Mouse (Mus musculus): ENCODE measurements around the gene Mdm4. TPM values are rescaled to one million over a fixed set of nuclear protein-coding genes. Genes with fewer than 3 reads are reported as not detected.
A peak's percentile ranks its signal among the peaks of the same experiment; 100 is the strongest.

Mdm4 gene
- polyA plus RNA-seq, 1 experiment = 7.3 TPM

DNA sequence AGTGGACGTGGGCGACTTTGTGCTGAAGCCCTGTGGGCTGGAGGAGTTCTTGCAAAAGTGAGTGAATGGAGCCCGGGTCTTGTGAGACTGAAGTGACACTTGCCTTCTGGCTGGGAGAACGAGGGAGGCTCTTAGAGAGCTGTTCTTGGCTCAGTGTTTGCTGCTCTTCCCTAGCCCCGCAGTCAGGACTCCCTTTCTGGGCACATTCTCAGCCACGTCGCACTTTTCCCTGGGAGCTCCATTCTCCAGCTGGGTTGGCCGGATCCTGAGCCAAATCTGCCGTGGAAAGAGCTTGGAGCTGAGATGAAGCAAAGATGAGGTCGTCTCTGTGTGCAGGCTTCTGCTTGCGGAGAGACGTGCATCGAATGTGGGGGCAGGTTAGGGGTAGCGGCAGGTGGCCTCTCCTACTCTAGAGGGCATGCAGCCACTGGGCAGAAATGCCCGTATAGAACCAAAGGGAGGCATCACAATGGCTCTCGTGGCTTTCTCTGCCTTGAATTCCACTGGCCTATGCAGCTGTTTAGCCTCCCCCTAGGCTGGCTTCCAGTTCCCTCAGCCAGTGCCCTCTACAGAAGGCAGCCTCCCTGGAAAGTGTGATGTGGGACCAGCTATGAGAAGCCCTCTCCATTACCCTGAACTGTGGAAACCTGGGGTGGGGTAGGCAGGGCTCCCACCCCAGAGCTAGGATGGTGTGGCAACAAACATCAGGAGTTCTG, 41.5 kb upstream of the Mdm4 start:
- TF ChIP-seq FLI1 (IDR thresholded peaks at IDR 0.05; ENCODE audit: low read length) (no peak), GATA1 (IDR thresholded peaks at IDR 0.05; ENCODE audit: borderline replicate concordance, low read length) (no peak)
- H3K27me3 ChIP-seq (replicated peaks) = peaks cover 19% of the 10 kb centered on the region
- H3K36me3 ChIP-seq (replicated peaks; ENCODE audit: low read length) = peaks cover 36% of the 10 kb centered on the region
- peaks cover 97% of the 10 kb centered on the region for H3K4me1 ChIP-seq
- H3K9me3 ChIP-seq = no peaks in the 10 kb centered on the region
- H3K4me3 ChIP-seq (replicated peaks) = peak overlapping the region; percentile 59

GRCm38 (mm10) chr1:133070157-133070556, 39.8 kb upstream of the Mdm4 start:
- TF ChIP-seq GATA1 (IDR thresholded peaks at IDR 0.05; ENCODE audit: borderline replicate concordance, low read length) (no peak), FLI1 (IDR thresholded peaks at IDR 0.05; ENCODE audit: low read length) (no peak)
- H3K9me3 ChIP-seq = no peaks in the 10 kb centered on the region
- peaks cover 10% of the 10 kb centered on the region for H3K27me3 ChIP-seq (replicated peaks)
- no peak overlapping the region for H3K4me3 ChIP-seq (replicated peaks)
- peaks cover 43% of the 10 kb centered on the region for H3K36me3 ChIP-seq (replicated peaks; ENCODE audit: low read length)
- peaks cover 96% of the 10 kb centered on the region for H3K4me1 ChIP-seq

GRCm38 (mm10) chr1:133069275-133070120, 39.1 kb upstream of the Mdm4 start:
- Histone ChIP-seq H3K27me3 (replicated peaks) (peaks cover 6% of the 10 kb centered on the region), H3K4me3 (replicated peaks) (peak overlapping the region; percentile 81), H3K4me1 (peaks cover 92% of the 10 kb centered on the region), H3K9me3 (peaks cover 5% of the 10 kb centered on the region), H3K36me3 (replicated peaks; ENCODE audit: low read length) (peaks cover 46% of the 10 kb centered on the region)
- TF ChIP-seq GATA1 (IDR thresholded peaks at IDR 0.05; ENCODE audit: borderline replicate concordance, low read length) (no peak), FLI1 (IDR thresholded peaks at IDR 0.05; ENCODE audit: low read length) (no peak)

- H3K4me1 ChIP-seq = peaks cover 92% of the 10 kb centered on the region
- H3K36me3 ChIP-seq (replicated peaks; ENCODE audit: low read length) = peaks cover 49% of the 10 kb centered on the region
- peaks cover 3% of the 10 kb centered on the region for H3K27me3 ChIP-seq (replicated peaks)
- no peak for TF ChIP-seq GATA1 (IDR thresholded peaks at IDR 0.05; ENCODE audit: borderline replicate concordance, low read length)
- no peak for TF ChIP-seq FLI1 (IDR thresholded peaks at IDR 0.05; ENCODE audit: low read length)
- H3K9me3 ChIP-seq = peaks cover 12% of the 10 kb centered on the region
- peak overlapping the region; percentile 75 for H3K4me3 ChIP-seq (replicated peaks)
Observed at GRCm38 (mm10) chr1:133068669-133069274, 38.4 kb upstream of the Mdm4 start.

DNA sequence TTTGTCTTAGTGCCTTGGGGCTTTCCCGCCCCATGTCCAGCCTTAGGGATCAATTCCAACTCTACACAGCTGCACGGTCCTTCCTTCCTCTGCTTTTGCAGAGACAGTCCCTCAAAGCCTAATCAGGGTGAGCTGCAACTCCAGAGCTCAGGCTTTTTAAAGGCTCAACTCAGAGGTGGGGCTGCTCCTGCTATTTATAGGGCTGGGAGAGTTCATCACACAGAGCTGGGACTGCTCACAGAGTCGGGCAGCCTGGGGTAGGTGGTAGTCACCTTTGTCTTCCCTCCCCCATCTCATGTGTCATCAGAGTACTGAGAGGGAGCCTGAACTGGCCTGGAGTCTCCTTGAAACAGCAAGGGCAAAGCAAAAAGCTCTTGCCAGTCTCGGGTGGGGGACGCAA, 37.9 kb upstream of the Mdm4 start:
- H3K9me3 ChIP-seq = peaks cover 17% of the 10 kb centered on the region
- H3K4me3 ChIP-seq (replicated peaks) = peak overlapping the region; percentile 57
- TF ChIP-seq GATA1 (IDR thresholded peaks at IDR 0.05; ENCODE audit: borderline replicate concordance, low read length) = no peak
- no peak for TF ChIP-seq FLI1 (IDR thresholded peaks at IDR 0.05; ENCODE audit: low read length)
- peaks cover 3% of the 10 kb centered on the region for H3K27me3 ChIP-seq (replicated peaks)
- H3K4me1 ChIP-seq = peaks cover 91% of the 10 kb centered on the region
- peaks cover 54% of the 10 kb centered on the region for H3K36me3 ChIP-seq (replicated peaks; ENCODE audit: low read length)

DNA sequence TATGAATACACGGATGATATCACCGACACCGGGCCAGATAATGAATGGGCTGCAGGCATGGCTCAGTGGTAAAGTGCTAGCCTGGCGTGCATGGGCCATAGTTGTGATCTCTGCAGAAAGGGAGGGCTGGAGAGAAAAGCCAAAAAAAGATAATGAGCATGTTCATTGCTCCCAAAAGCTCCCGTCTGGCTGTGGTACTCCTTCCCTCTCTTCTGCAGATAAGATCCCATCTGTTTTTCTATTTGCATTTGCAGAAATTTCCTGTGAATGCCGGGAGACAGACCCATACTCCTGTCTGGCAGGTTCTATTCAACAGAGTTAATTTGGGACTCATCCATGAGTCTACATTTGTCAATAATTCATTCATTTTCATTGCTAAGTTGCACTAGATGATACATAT, 32.8 kb upstream of the Mdm4 start:
- peaks cover 17% of the 10 kb centered on the region for H3K9me3 ChIP-seq
- H3K27me3 ChIP-seq (replicated peaks) = no peaks in the 10 kb centered on the region
- H3K4me3 ChIP-seq (replicated peaks) = no peak overlapping the region
- H3K36me3 ChIP-seq (replicated peaks; ENCODE audit: low read length) = peaks cover 49% of the 10 kb centered on the region
- no peak for TF ChIP-seq GATA1 (IDR thresholded peaks at IDR 0.05; ENCODE audit: borderline replicate concordance, low read length)
- TF ChIP-seq FLI1 (IDR thresholded peaks at IDR 0.05; ENCODE audit: low read length) = no peak
- peaks cover 84% of the 10 kb centered on the region for H3K4me1 ChIP-seq

GRCm38 (mm10) chr1:133060681-133061080, 30.3 kb upstream of the Mdm4 start:
- Histone ChIP-seq H3K4me3 (replicated peaks) (peak overlapping the region; percentile 5), H3K36me3 (replicated peaks; ENCODE audit: low read length) (peaks cover 38% of the 10 kb centered on the region), H3K4me1 (peaks cover 83% of the 10 kb centered on the region), H3K9me3 (peaks cover 17% of the 10 kb centered on the region), H3K27me3 (replicated peaks) (peaks cover 17% of the 10 kb centered on the region)
- no peak for TF ChIP-seq FLI1 (IDR thresholded peaks at IDR 0.05; ENCODE audit: low read length)
- TF ChIP-seq GATA1 (IDR thresholded peaks at IDR 0.05; ENCODE audit: borderline replicate concordance, low read length) = no peak

DNA sequence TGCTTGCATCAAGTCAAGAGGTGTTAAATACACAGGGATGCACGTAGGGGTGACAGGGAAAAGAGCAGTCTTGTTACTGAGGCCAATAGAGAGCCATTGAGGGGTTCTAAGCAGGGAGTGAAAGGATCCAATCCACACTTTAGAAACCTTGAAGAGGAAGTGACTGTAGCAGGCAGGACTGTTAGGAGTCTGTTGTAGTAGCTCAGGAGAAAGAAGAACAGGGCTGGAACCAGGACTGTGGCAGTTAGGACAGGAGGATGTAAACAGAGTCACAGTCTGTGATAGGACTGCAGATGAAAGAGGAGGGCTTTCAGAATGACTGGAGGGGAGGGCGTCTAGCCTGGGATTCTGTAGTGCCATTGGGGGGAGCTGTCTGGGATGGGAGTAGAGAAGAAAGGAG, 29.2 kb upstream of the Mdm4 start:
- H3K27me3 ChIP-seq (replicated peaks) = peaks cover 19% of the 10 kb centered on the region
- peaks cover 27% of the 10 kb centered on the region for H3K36me3 ChIP-seq (replicated peaks; ENCODE audit: low read length)
- TF ChIP-seq GATA1 (IDR thresholded peaks at IDR 0.05; ENCODE audit: borderline replicate concordance, low read length) (no peak), FLI1 (IDR thresholded peaks at IDR 0.05; ENCODE audit: low read length) (no peak)
- H3K9me3 ChIP-seq = peaks cover 13% of the 10 kb centered on the region
- H3K4me3 ChIP-seq (replicated peaks) = no peak overlapping the region
- peaks cover 88% of the 10 kb centered on the region for H3K4me1 ChIP-seq

- TF ChIP-seq GATA1 (IDR thresholded peaks at IDR 0.05; ENCODE audit: borderline replicate concordance, low read length) (no peak), FLI1 (IDR thresholded peaks at IDR 0.05; ENCODE audit: low read length) (no peak)
- Histone ChIP-seq H3K4me3 (replicated peaks) (no peak overlapping the region), H3K4me1 (peaks cover 92% of the 10 kb centered on the region), H3K9me3 (no peaks in the 10 kb centered on the region), H3K27me3 (replicated peaks) (peaks cover 19% of the 10 kb centered on the region), H3K36me3 (replicated peaks; ENCODE audit: low read length) (peaks cover 8% of the 10 kb centered on the region)
Observed at GRCm38 (mm10) chr1:133057345-133058034, 27.1 kb upstream of the Mdm4 start.

Data from megakaryocyte, embryonic 14.5 days (primary cell).